Mouse (Mus musculus) intestine, postnatal 0 days (tissue): ENCODE measurements at regions not wholly inside any gene's neighbourhood (a gene's known extent, or its start where the extent isn't known, plus 50 kb on each side); places are given as distances from the start of the nearest gene placed in this dataset.

Source experiments
- ATAC-seq: fragments of 200-750 bp; cut with Nextera tagmentation; 2 replicates; pipeline ENCODE4 v1.8.0; 2017; ENCODE audit warnings: mild to moderate bottlenecking, moderate TSS enrichment, moderate library complexity
- H3K27ac ChIP-seq: fragments of 300-500 bp; sonication (generic); 2 replicates; pipeline ENCODE4 v1.5.1; 2014; ENCODE audit warnings: mild to moderate bottlenecking, low read depth, low read length, moderate library complexity
- H3K27me3 ChIP-seq: fragments of 300-500 bp; sonication (generic); replicated peaks from 2 replicates; pipeline ENCODE4 v1.6.1; 2014; ENCODE audit warnings: low read length, mixed read lengths; ENCODE audit not compliant: control insufficient read depth, insufficient read depth
- H3K36me3 ChIP-seq: fragments of 300-500 bp; sonication (generic); 2 replicates; pipeline ENCODE4 v1.6.1; 2014; ENCODE audit warnings: mild to moderate bottlenecking, moderate library complexity; ENCODE audit not compliant: control insufficient read depth, insufficient read depth
- H3K4me1 ChIP-seq: fragments of 300-500 bp; sonication (generic); replicated peaks from 2 replicates; pipeline ENCODE4 v1.6.1; 2014; ENCODE audit warnings: antibody characterized with exemption, low read length, mixed read lengths; ENCODE audit not compliant: control insufficient read depth, insufficient read depth
- H3K4me2 ChIP-seq: fragments of 300-500 bp; sonication (generic); replicated peaks from 2 replicates; pipeline ENCODE4 v1.6.1; 2014; ENCODE audit warnings: low read depth, mild to moderate bottlenecking, moderate library complexity
- H3K4me3 ChIP-seq: fragments of 300-500 bp; sonication (generic); 2 replicates; pipeline ENCODE4 v1.5.1; 2014; ENCODE audit warnings: low read depth, low read length
- H3K9ac ChIP-seq: fragments of 300-500 bp; sonication (generic); 2 replicates; pipeline ENCODE4 v1.6.1; 2014; ENCODE audit warnings: mild to moderate bottlenecking, low read depth, low read length
- H3K9me3 ChIP-seq: fragments of 300-500 bp; sonication (generic); 2 replicates; pipeline ENCODE4 v1.6.1; 2016; ENCODE audit warnings: mixed run types; ENCODE audit not compliant: control insufficient read depth
- CTCF ChIP-seq: sonication (generic); IDR thresholded peaks from 2 replicates; pipeline ENCODE4 v1.5.1; 2016; ENCODE audit warnings: low read depth, mild to moderate bottlenecking, control low read depth, antibody characterized with exemption, moderate library complexity
- WGBS: fragments of 180-500 bp; shearing (Covaris S2); extraction: QIAGEN DNeasy Blood & Tissue Kit; methylation state at CpG from one replicate; pipeline ENCODE4 v1.1.7; 2014; 5-methylcytosine and 5-hydroxymethylcytosine counted together

GRCm38 (mm10) chr6:100948340-100948739 is 114.9 kb downstream of the Ppp4r2 start:
- no peaks in the 10 kb centered on the region for H3K36me3 ChIP-seq
- no peaks in the 10 kb centered on the region for H3K27me3 ChIP-seq
- H3K4me2 ChIP-seq = no peak overlapping the region
- no peak for ATAC-seq
- 76% methylated on average over 7 of the region's 7 CpGs for WGBS
- H3K9ac ChIP-seq = no peak overlapping the region
- no peak for TF ChIP-seq CTCF
- no peaks in the 10 kb centered on the region for H3K4me1 ChIP-seq
- H3K9me3 ChIP-seq = no peaks in the 10 kb centered on the region
- no peak overlapping the region for H3K27ac ChIP-seq
- H3K4me3 ChIP-seq = no peak overlapping the region

GRCm38 (mm10) chr6:100951646-100952045 is 118.2 kb downstream of the Ppp4r2 start:
- no peak overlapping the region for H3K9ac ChIP-seq
- 92% methylated on average over 5 of the region's 5 CpGs for WGBS
- no peaks in the 10 kb centered on the region for H3K36me3 ChIP-seq
- no peak overlapping the region for H3K4me3 ChIP-seq
- no peak for ATAC-seq
- no peaks in the 10 kb centered on the region for H3K4me1 ChIP-seq
- no peaks in the 10 kb centered on the region for H3K9me3 ChIP-seq
- H3K27ac ChIP-seq = no peak overlapping the region
- TF ChIP-seq CTCF = no peak
- no peak overlapping the region for H3K4me2 ChIP-seq
- H3K27me3 ChIP-seq = no peaks in the 10 kb centered on the region

GRCm38 (mm10) chr6:100952470-100952869 is 119.0 kb downstream of the Ppp4r2 start:
- Histone ChIP-seq H3K27ac (no peak overlapping the region), H3K4me1 (no peaks in the 10 kb centered on the region), H3K9ac (no peak overlapping the region), H3K27me3 (no peaks in the 10 kb centered on the region), H3K9me3 (no peaks in the 10 kb centered on the region), H3K36me3 (no peaks in the 10 kb centered on the region), H3K4me2 (no peak overlapping the region), H3K4me3 (no peak overlapping the region)
- ATAC-seq = no peak
- no peak for TF ChIP-seq CTCF

- TF ChIP-seq CTCF = no peak
- Histone ChIP-seq H3K27me3 (no peaks in the 10 kb centered on the region), H3K27ac (no peak overlapping the region), H3K4me1 (no peaks in the 10 kb centered on the region), H3K36me3 (no peaks in the 10 kb centered on the region), H3K4me3 (no peak overlapping the region), H3K9ac (no peak overlapping the region), H3K9me3 (no peaks in the 10 kb centered on the region), H3K4me2 (no peak overlapping the region)
- 85% methylated on average over 10 of the region's 10 CpGs for WGBS
- ATAC-seq = no peak
Measured at GRCm38 (mm10) chr6:100954563-100954962, 121.1 kb downstream of the Ppp4r2 start.

- Histone ChIP-seq H3K27ac (no peak overlapping the region), H3K4me1 (0 out of 2 replicates have a peak, but pooled peaks cover 2% of the 10 kb centered on the region), H3K27me3 (no peaks in the 10 kb centered on the region), H3K4me2 (no peak overlapping the region), H3K4me3 (no peak overlapping the region), H3K9me3 (no peaks in the 10 kb centered on the region), H3K9ac (no peak overlapping the region), H3K36me3 (no peaks in the 10 kb centered on the region)
- ATAC-seq = no peak
- WGBS = 62% methylated on average over 5 of the region's 5 CpGs
- no peak for TF ChIP-seq CTCF
Measured at GRCm38 (mm10) chr6:100966481-100966880, 133.1 kb downstream of the Ppp4r2 start.

GRCm38 (mm10) chr6:100968080-100968856 is 134.8 kb downstream of the Ppp4r2 start:
- no peaks in the 10 kb centered on the region for H3K36me3 ChIP-seq
- 77% methylated on average over 12 of the region's 12 CpGs for WGBS

More at GRCm38 (mm10) chr6:100968080-100968856, 134.8 kb downstream of the Ppp4r2 start:
- no peak for TF ChIP-seq CTCF
- Histone ChIP-seq H3K9ac (no peak overlapping the region), H3K9me3 (no peaks in the 10 kb centered on the region), H3K4me1 (0 out of 2 replicates have a peak, but pooled peaks cover 2% of the 10 kb centered on the region), H3K4me3 (no peak overlapping the region), H3K27ac (no peak overlapping the region), H3K4me2 (no peak overlapping the region), H3K27me3 (no peaks in the 10 kb centered on the region)
- no peak for ATAC-seq
